Mouse (Mus musculus) heart, postnatal 0 days (tissue): ENCODE measurements around the gene Vdr.

Experiments
- CTCF ChIP-seq: IDR thresholded peaks from 2 replicates; pipeline ENCODE4 v1.5.1; 2016; ENCODE audit warnings: antibody characterized with exemption, control low read depth, low read depth
- EP300 ChIP-seq: IDR thresholded peaks from 2 replicates; pipeline ENCODE4 v1.6.1; 2016; ENCODE audit warnings: antibody characterized with exemption, low read depth

GRCm38 (mm10) chr15:97839473-97839872 is 71.0 kb downstream of the Vdr start:
- TF ChIP-seq EP300 (no peak), CTCF (no peak)
